Mouse (Mus musculus) kidney, embryonic 16.5 days (tissue): ENCODE measurements around the gene Taf9b. TPM values are rescaled to one million over a fixed set of nuclear protein-coding genes. Genes with fewer than 3 reads are reported as not detected.
"Not testable (repeated sequence)": the region's sequence is repeated elsewhere in the genome, so short reads cannot be mapped to it uniquely, and the experiment has no call there.

Source experiments
- ATAC-seq: fragments of 200-750 bp; cut with Nextera tagmentation; 2 replicates; pipeline ENCODE4 v1.8.0; 2017; ENCODE audit warnings: moderate TSS enrichment; ENCODE audit not compliant: low FRiP score, low TSS enrichment
- H3K27ac ChIP-seq: fragments of 300-500 bp; sonication (generic); 2 replicates; pipeline ENCODE4 v1.5.1; 2014; ENCODE audit warnings: low read length
- H3K27me3 ChIP-seq: fragments of 300-500 bp; sonication (generic); 2 replicates; pipeline ENCODE4 v1.6.1; 2014; ENCODE audit warnings: low read length, control low read depth, mixed read lengths; ENCODE audit not compliant: insufficient read depth
- H3K36me3 ChIP-seq: fragments of 300-500 bp; sonication (generic); 2 replicates; pipeline ENCODE4 v1.6.1; 2014; ENCODE audit warnings: low read length, control low read depth, mixed read lengths; ENCODE audit not compliant: insufficient read depth
- H3K4me1 ChIP-seq: fragments of 300-500 bp; sonication (generic); 2 replicates; pipeline ENCODE4 v1.6.1; 2014; ENCODE audit warnings: low read length, control low read depth, mixed read lengths; ENCODE audit not compliant: insufficient read depth
- H3K4me2 ChIP-seq: fragments of 300-500 bp; sonication (generic); replicated peaks from 2 replicates; pipeline ENCODE4 v1.6.1; 2014; ENCODE audit warnings: low read depth, low read length
- H3K4me3 ChIP-seq: fragments of 300-500 bp; sonication (generic); 2 replicates; pipeline ENCODE4 v1.5.1; 2014; ENCODE audit warnings: mild to moderate bottlenecking, low read length
- H3K9ac ChIP-seq: fragments of 300-500 bp; sonication (generic); replicated peaks from 2 replicates; pipeline ENCODE4 v1.6.1; 2014; ENCODE audit warnings: low read length
- H3K9me3 ChIP-seq: fragments of 300-500 bp; sonication (generic); 2 replicates; pipeline ENCODE4 v1.6.1; 2016; ENCODE audit warnings: low read length, control low read depth
- WGBS: fragments of 180-500 bp; shearing (Covaris S2); extraction: QIAGEN DNeasy Blood & Tissue Kit; methylation state at CpG from one replicate; pipeline ENCODE4 v1.1.7; 2014; 5-methylcytosine and 5-hydroxymethylcytosine counted together
- polyA plus RNA-seq: library from polyadenylated mRNA; unstranded; fragments of >200 nt; fragmentation: Nextera tagmentation; extraction: Ambion mirVana; gene quantifications from 2 replicates; pipeline ENCODE4 v1.2.1, GENCODE M21; 2015

Gene Taf9b
- polyA plus RNA-seq: 9.6 and 11.5 TPM in 2 replicates

DNA sequence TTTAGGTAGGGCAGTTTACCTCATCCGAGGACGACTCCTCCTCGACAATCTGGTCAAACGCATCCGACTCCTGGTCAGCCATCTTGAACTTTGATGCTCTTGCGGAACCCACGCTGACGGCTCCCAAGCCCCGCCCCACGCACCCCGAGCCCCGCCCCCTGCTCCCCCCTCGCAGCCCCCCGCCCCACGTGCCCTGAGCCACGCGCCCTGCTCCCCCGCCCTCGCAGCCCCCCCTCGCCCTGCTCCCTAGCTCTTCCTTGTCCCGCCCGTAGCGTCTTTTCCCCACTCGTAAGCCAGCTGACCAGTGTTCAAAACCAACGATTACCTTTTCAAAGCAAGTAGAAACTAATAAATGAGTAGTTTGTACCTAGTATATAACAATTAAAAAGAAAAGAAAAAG is at the start of gene Taf9b:
Gene Taf9b, minus strand, starts transcription at position 101 of the 400 bp plus-strand sequence.
- Histone ChIP-seq H3K4me2 (peak within 1 kb of the TSS; percentile 54), H3K27me3 (no peaks in the 10 kb centered on the region), H3K27ac (no peak within 1 kb of the TSS), H3K4me3 (peak within 1 kb of the TSS; percentile 65), H3K4me1 (no peaks in the 10 kb centered on the region), H3K9me3 (peaks cover 12% of the 10 kb centered on the region), H3K36me3 (no peaks in the 10 kb centered on the region), H3K9ac (0 out of 2 replicates have a peak within 1 kb of the TSS, but pooled peaks have one; percentile 77)
- 85% methylated on average over 25 of the region's 25 CpGs for WGBS
- ATAC-seq: no peak

DNA sequence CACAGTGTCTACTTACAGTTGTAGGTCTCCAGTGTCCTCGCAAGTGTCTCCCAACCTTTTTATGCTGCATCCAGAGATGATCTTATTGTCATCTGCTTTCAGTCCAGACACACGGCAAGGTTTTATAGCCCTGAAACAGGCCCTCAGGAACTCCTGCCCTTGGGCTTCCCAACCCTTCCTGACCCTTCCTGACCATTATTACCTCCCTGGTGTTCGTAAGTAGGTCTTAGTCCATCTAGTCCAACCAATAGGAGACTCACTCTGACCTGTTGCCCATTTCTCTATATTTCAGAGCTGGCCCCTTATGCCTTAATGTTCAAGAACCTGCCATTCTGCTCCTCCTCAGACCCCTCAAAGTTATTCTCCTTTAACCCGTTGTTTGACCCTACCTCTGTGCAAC is 34.3 kb upstream of the Taf9b start, which contains the start of gene Fnd3c2:
Gene Fnd3c2, minus strand, starts transcription at position 101 of the 400 bp plus-strand sequence.
- Histone ChIP-seq H3K9me3 (no peaks in the 10 kb centered on the region), H3K36me3 (no peaks in the 10 kb centered on the region), H3K4me2 (no peak within 1 kb of the TSS), H3K27ac (no peak within 1 kb of the TSS), H3K4me1 (no peaks in the 10 kb centered on the region), H3K4me3 (no peak within 1 kb of the TSS), H3K9ac (no peak within 1 kb of the TSS), H3K27me3 (peaks cover 3% of the 10 kb centered on the region; the same call in 1 of the 2 replicates)
- ATAC-seq: no peak
- 84% methylated on average over 4 of the region's 4 CpGs for WGBS

DNA sequence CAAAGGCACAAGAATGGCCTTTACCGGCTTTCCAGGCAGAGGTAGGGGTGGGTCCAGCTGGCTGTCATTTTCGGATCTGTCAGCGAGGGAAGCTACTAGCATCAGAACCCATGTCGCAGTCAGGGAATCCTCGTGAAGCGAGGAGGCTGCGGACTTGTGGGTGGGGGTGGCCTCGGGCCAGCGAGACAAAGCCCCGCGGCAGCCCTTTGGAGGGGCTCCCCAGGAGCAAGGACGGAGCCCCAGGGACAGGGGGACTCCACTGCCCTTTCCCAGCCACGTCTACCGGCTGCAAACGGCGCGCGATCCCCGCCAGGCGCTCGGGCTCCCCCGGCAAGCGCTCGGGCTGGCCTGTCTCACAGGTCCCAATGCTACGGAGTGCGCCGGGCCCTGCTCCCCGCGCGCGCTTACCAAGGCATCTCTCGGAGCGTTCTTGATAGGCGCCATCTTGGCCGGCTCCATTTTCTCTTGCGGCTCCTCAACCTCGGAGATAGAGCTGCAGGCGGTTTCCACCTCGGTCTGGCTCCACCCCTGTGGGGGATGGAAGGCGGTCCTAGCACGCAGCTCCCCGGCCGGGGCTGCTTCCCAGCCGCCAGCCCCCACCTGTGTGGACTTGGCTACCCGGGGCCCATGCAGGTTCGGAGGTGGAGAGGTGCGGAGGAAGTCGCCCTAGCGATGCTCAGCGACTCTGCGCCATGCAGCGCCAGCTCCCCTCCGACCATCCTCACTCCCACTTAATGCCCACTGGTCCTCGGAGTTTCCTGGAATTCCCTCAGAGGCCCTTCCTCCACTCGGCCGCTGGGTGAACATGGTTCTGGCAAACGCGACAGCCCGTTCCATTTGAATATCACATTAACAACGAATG is 1.6 kb downstream of the Taf9b start:
- Histone ChIP-seq H3K27ac (peak overlapping the region; percentile 58; the same call in 1 of the 2 replicates), H3K36me3 (no peaks in the 10 kb centered on the region), H3K9me3 (peaks cover 12% of the 10 kb centered on the region), H3K9ac (peak overlapping the region; percentile 77), H3K27me3 (no peaks in the 10 kb centered on the region), H3K4me1 (no peaks in the 10 kb centered on the region), H3K4me3 (peak overlapping the region; percentile 65), H3K4me2 (peak overlapping the region; percentile 54)
- ATAC-seq: peak; percentile 96
- 21% methylated on average over 60 of the region's 60 CpGs for WGBS

DNA sequence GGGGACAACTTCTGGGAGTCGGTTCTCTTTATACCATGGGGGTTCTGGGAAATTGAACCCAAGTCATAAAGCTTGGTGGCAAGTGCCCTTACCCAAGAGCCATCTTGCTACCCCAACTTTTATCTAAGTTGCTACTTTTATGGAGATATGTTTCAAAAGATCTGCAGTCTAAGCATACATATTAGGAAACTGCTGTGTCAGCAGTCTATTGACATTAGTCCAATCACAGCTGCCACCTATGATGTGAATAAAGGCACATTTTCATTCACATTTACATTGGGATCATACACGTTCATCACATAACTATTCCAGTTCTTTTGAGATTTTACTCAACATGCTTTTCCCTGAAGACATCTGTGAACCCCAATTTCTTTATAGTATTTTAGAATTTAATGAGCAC is 11.9 kb downstream of the Taf9b start:
- H3K4me1 ChIP-seq: no peaks in the 10 kb centered on the region
- no peak overlapping the region for H3K9ac ChIP-seq
- no peak overlapping the region for H3K27ac ChIP-seq
- H3K4me3 ChIP-seq: no peak overlapping the region
- 85% methylated on average over 2 of the region's 2 CpGs for WGBS
- ATAC-seq: no peak
- no peaks in the 10 kb centered on the region for H3K36me3 ChIP-seq
- H3K4me2 ChIP-seq: no peak overlapping the region
- H3K27me3 ChIP-seq: no peaks in the 10 kb centered on the region
- H3K9me3 ChIP-seq: no peaks in the 10 kb centered on the region

DNA sequence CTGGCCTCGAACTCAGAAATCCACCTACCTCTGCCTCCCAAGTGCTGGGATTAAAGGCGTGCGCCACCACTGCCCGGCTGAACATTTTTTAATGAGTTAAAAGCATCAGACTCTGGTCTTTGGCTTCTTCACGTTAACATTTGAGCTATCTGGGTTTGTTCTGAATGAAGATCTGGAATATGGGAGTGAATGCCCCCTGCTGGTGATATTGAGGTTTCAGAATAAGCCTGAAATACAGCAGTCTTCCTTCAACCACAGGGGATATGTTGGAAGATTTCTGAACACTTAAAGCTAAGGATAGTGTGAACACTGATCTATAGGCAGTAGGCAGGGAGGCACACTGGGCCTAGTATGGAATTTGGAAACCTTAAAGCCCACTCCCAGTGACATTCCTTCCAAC is 22.1 kb downstream of the Taf9b start:
- Histone ChIP-seq H3K9me3 (no peaks in the 10 kb centered on the region), H3K4me3 (no peak overlapping the region), H3K36me3 (peaks cover 31% of the 10 kb centered on the region), H3K27ac (no peak overlapping the region), H3K9ac (no peak overlapping the region), H3K4me2 (no peak overlapping the region), H3K4me1 (no peaks in the 10 kb centered on the region), H3K27me3 (no peaks in the 10 kb centered on the region)
- WGBS: 85% methylated on average over 5 of the region's 5 CpGs
- ATAC-seq: no peak

DNA sequence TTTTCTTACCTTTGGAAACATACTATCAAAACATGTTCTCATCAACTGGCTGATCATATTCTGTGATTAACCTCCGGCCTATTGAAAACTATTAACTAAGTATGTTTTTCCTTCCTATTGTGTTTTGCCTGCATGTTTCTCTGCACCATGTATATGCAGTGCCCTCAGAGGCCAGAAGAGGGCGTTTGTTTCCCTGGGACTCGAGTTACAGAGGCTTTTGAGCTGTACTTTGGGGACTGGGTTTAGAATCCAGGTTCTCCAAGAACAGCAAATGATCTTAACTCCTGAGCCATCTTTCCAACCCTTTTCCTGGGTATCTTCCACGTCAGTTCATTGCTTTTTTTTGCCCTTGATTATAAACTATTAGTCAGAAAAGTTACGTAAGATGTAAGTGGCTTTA is 23.6 kb downstream of the Taf9b start:
- H3K27me3 ChIP-seq: no peaks in the 10 kb centered on the region

DNA sequence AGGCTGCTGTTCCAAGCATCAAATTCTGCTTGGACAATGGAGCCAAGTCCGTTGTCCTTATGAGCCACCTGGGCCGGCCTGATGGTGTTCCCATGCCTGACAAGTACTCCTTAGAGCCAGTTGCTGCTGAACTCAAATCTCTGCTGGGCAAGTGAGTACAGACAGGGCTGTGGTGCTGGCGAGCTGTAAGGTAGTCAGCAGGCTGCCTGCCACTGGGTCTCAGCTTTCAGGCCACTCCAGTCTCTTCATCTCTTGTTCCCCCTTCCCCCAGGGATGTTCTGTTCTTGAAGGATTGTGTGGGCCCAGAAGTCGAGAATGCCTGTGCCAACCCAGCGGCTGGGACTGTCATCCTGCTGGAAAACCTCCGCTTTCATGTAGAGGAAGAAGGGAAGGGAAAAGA is 26.6 kb downstream of the Taf9b start:
- not testable (repeated sequence) for H3K4me1 ChIP-seq, H3K27me3 ChIP-seq, H3K4me2 ChIP-seq, H3K4me3 ChIP-seq, H3K9ac ChIP-seq, H3K9me3 ChIP-seq, ATAC-seq, H3K27ac ChIP-seq
- H3K36me3 ChIP-seq: peaks cover 16% of the 10 kb centered on the region
- WGBS: 90% methylated on average over 6 of the region's 6 CpGs

More for the DNA sequence above, 23.6 kb downstream of the Taf9b start:
- Histone ChIP-seq H3K36me3 (peaks cover 29% of the 10 kb centered on the region), H3K9me3 (no peaks in the 10 kb centered on the region), H3K4me3 (no peak overlapping the region), H3K4me2 (no peak overlapping the region), H3K9ac (no peak overlapping the region), H3K4me1 (no peaks in the 10 kb centered on the region), H3K27ac (no peak overlapping the region)
- 67% methylated on average over 5 of the region's 5 CpGs for WGBS
- ATAC-seq: no peak

DNA sequence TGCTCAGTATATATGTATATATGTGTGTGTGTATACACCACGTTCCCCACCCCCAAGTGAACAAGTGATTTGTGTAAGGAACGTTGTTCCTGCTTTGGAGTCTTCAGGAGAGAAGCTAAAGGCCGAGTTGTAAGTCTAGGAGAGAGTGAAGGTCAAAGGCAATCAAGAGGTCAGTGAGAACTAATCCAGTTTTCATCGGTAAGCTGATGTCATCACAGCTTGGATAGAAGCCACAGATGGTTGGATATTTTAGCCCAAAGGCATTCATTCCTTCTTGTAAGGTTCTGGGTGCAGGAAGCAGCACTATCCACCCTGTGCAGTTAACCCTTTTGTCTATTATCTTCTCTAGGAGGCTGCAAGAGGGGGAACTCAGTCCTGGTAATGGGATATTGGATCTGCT is 30.9 kb downstream of the Taf9b start:
- no peak overlapping the region for H3K27ac ChIP-seq
- H3K4me2 ChIP-seq: peak overlapping the region; percentile 61
- H3K4me3 ChIP-seq: peak overlapping the region; percentile 62
- no peaks in the 10 kb centered on the region for H3K9me3 ChIP-seq
- peaks cover 5% of the 10 kb centered on the region; the same call in 1 of the 2 replicates for H3K36me3 ChIP-seq
- H3K4me1 ChIP-seq: peaks cover 15% of the 10 kb centered on the region; the same call in 1 of the 2 replicates
- no peak for ATAC-seq
- 43% methylated on average over 4 of the region's 4 CpGs for WGBS
- H3K9ac ChIP-seq: no peak overlapping the region
- no peaks in the 10 kb centered on the region; the same call in 1 of the 2 replicates for H3K27me3 ChIP-seq

DNA sequence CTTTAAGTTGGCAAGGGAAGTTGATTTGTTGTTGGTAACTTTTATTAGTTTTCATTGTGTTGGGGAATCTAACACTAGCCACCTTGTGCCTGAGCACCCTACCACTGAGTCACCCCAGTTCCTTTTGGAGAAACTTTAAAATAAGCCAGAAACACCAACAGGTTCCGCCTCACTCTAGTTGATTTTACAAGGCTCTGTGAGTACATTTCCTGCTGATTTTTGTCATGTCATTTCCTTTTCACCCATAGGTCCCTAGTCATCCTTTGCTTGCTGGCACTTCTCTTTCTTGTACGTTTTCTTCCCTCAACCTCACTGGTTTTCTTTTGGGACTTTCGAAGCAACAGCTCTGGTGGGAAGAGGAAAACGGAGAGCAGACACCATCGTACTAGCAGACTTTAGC is 31.6 kb downstream of the Taf9b start:
- Histone ChIP-seq H3K4me2 (peak overlapping the region; percentile 61), H3K9ac (peak overlapping the region; percentile 53), H3K9me3 (no peaks in the 10 kb centered on the region), H3K36me3 (0 out of 2 replicates have a peak, but pooled peaks cover 3% of the 10 kb centered on the region), H3K27ac (no peak overlapping the region), H3K4me3 (peak overlapping the region; percentile 62), H3K27me3 (no peaks in the 10 kb centered on the region; the same call in 1 of the 2 replicates), H3K4me1 (peaks cover 15% of the 10 kb centered on the region; the same call in 1 of the 2 replicates)
- ATAC-seq: no peak
- WGBS: 67% methylated on average over 5 of the region's 5 CpGs

DNA sequence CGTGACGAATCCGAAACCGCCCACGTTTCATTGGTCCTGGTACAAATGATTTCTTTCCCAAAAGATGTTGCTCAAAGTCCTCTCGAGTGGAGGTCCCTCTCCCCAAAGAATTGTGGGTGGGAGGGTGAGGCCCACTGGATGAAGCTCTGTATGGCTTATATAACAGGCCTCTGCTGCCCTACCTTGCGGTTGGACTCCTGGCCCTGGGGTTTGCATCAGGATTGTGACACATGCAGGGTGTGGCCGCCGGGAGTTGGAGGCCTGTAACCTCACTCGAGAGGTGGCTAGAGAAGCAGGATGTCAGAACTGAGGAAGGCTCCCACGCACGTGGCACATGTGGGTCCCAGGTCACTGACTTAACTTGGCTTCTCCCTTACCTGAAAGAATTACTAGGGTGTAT is 33.2 kb downstream of the Taf9b start:
- no peaks in the 10 kb centered on the region for H3K36me3 ChIP-seq
- peak overlapping the region; percentile 62 for H3K4me3 ChIP-seq
- H3K27me3 ChIP-seq: no peaks in the 10 kb centered on the region; the same call in 1 of the 2 replicates
- peak overlapping the region; percentile 72 for H3K9ac ChIP-seq
- peaks cover 15% of the 10 kb centered on the region; the same call in 1 of the 2 replicates for H3K4me1 ChIP-seq
- no peaks in the 10 kb centered on the region for H3K9me3 ChIP-seq
- WGBS: 25% methylated on average over 12 of the region's 12 CpGs
- no peak for ATAC-seq
- peak overlapping the region; percentile 61 for H3K4me2 ChIP-seq
- peak overlapping the region; percentile 85; the same call in 1 of the 2 replicates for H3K27ac ChIP-seq
